Mouse (Mus musculus): Measurements from ENCODE around the gene Casz1. TPM values are rescaled to one million over a fixed set of nuclear protein-coding genes. Genes with fewer than 3 reads are reported as not detected.

Gene Casz1
- total RNA-seq (2014; fragmentation: Nextera tagmentation) (0.55 and 0.96 TPM in 2 replicates), total RNA-seq (2017) (0.27 and 0.75 TPM in 2 replicates)

GRCm38 (mm10) chr4:148804137-148804779 lies at the start of gene Casz1:
Gene Casz1, plus strand, starts transcription at chr4:148804429.
- ATAC-seq (replicated peaks; ENCODE audit: low FRiP score, low TSS enrichment, poor library complexity, severe bottlenecking): no peak

DNA sequence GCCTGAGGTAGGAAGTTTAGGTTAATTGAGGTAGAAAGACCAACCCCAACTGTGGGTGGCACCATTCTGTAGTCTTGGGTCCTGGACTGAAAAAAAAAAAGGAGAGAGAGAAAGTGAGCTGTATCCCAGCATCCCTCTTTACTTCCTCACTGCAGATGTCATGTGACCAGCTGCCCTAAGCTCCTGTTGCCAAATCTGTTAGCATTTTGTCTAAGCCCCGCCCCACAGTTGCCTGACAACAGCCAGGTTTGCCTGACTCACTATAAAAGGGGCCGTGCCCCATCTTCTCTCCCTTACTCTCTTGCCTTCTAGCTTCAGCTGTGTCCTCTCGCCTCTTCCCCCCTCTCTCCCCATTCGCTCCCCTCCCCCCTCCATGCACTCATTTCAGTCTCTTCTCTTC lies 45.4 kb upstream of the Casz1 start:
- ATAC-seq (replicated peaks; ENCODE audit: low FRiP score, low TSS enrichment, poor library complexity, severe bottlenecking): no peak

DNA sequence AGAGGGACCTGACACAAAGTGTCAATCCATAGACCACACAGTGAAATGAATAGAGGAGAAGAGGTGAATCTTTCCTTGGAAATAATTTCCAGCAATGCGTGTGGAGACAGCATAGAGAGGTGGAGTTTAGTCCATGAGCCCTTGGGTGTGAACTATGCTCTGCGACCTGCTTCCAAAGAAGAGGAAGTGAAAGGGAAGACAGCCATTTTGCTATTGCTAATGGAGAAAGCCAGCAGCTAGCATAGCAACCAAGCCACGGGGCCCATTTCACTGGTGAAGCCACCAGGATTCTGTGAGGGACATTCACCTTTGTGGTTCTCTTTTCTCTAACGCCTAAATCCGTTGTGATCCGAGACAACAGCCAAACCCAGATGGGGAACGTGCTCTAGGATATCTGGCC lies 44.1 kb upstream of the Casz1 start:
- ATAC-seq (replicated peaks; ENCODE audit: low FRiP score, low TSS enrichment, poor library complexity, severe bottlenecking): no peak

- no peak for ATAC-seq (replicated peaks; ENCODE audit: low FRiP score, low TSS enrichment, poor library complexity, severe bottlenecking)
These were observed 38.0 kb upstream of the Casz1 start for GRCm38 (mm10) chr4:148766021-148766775.

DNA sequence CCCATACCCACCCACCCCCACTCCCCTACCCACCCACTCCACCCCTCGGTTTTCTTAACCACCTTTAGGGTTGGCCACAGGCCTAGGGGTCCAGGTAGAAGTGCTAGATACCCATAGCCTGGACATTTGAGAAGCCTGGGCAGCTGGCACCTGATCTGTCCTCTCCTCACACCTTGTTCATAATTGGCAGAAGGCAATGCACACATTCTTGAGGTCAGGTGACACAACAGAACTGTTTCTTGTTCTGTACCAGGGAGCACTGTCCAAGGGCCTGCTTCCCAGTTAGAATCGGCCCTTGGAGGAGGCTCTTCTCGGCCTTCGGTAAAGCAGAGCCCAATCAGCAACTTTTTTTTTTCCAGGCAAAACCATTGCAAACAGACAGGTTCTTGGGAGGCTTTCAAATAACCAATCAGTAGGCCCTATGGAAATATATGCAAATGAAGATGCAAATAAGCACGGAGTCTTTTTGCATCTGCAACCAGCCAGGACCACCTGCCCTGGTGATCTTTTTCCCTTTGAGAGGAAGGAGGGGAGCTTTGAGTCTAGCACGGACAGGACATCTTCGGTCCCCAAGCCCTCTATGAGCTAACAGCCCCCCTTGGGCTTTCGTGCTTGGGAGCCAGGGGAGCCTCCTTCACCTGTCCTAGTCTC lies 36.4 kb upstream of the Casz1 start:
- ATAC-seq (replicated peaks; ENCODE audit: low FRiP score, low TSS enrichment, poor library complexity, severe bottlenecking): no peak

DNA sequence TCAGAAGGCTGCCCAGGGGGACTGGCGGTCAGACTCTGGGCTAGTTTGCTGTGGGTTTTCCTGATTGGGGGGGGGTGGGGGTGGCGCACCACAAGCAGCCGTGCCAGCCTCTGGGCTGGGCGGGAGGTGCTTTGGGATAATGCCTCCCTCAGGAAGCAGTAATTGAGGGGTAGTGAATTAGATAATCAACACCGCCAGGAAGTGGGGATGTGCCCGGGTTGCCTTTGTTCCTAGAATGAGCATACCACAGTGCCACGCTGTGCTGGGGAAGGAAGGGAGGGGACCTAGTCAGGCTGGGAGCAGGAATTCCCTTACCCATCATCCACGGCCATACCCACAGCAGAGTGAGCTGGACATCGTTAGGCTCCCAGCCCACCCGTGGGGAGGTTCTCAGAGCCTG lies 35.6 kb upstream of the Casz1 start:
- ATAC-seq (replicated peaks; ENCODE audit: low FRiP score, low TSS enrichment, poor library complexity, severe bottlenecking): no peak

- ATAC-seq (replicated peaks; ENCODE audit: low FRiP score, low TSS enrichment, poor library complexity, severe bottlenecking): no peak
These were observed 33.4 kb upstream of the Casz1 start for GRCm38 (mm10) chr4:148770582-148771408.

DNA sequence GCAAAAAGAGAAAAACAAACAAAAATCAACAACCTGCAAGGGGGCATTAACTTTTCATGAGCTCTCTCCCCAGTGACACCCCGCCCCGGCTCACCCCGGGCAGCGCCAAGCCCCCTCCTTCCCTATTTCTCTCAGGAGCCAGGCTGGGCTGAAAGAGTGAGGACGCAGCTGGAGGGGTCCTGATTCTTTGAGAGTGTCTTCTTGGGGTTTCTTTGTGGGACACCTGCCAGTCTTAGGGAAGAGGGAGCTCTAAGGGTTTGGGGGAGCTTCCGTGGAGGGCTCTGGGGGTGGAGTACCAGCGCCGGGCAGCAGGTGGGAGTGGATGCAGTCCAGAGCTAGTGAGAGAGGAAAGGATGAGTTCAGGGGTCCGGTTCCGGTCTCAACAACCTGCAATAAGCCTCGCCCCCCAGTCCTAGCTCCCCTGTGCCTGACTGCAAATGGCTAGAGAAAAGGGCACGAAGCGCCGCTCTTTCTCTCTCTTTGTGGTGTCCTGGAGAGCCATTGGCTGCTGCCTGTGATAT lies 32.8 kb upstream of the Casz1 start:
- ATAC-seq (replicated peaks; ENCODE audit: low FRiP score, low TSS enrichment, poor library complexity, severe bottlenecking): no peak

DNA sequence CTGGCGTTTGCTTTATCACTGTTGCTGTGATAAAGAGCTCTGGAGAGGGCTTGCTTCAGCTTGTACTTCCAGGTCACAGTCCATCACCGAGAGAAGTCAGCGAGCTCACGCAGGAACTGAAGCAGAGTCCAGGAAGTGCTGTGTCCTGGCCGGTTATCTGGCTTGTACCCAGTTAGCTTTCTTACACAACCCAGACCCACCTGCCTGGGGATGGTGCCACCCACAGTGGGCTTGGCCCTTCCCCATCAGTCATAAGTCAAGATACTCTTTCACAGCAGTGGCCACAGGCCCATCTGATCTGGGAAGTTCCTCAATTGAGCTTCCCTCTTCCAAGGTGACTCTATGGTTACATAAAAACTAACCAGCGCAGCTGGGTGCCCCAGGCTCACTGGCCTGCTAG lies 31.6 kb upstream of the Casz1 start:
- ATAC-seq (replicated peaks; ENCODE audit: low FRiP score, low TSS enrichment, poor library complexity, severe bottlenecking): no peak

DNA sequence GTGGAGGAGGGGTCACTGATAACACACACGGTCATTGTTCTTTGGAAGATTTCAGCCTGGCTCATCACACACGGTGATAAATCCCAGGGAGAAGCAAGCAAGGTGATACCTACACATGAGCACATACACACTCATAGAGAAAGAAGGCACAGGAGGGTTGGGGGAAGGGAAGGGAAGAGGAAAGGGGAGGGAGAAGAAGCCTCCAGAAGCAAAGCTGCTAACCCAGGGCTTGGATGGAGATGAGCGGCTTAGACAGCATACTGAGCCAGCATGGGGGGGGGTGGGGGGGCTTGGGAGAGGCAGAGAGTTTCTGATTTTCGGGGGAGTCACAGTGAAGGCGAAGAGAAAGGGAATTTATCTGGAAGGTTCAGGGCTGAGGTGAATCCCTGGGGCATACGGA lies 30.2 kb upstream of the Casz1 start:
- no peak for ATAC-seq (replicated peaks; ENCODE audit: low FRiP score, low TSS enrichment, poor library complexity, severe bottlenecking)

- ATAC-seq (replicated peaks; ENCODE audit: low FRiP score, low TSS enrichment, poor library complexity, severe bottlenecking): no peak
These were observed 28.6 kb upstream of the Casz1 start for GRCm38 (mm10) chr4:148775476-148776269.

DNA sequence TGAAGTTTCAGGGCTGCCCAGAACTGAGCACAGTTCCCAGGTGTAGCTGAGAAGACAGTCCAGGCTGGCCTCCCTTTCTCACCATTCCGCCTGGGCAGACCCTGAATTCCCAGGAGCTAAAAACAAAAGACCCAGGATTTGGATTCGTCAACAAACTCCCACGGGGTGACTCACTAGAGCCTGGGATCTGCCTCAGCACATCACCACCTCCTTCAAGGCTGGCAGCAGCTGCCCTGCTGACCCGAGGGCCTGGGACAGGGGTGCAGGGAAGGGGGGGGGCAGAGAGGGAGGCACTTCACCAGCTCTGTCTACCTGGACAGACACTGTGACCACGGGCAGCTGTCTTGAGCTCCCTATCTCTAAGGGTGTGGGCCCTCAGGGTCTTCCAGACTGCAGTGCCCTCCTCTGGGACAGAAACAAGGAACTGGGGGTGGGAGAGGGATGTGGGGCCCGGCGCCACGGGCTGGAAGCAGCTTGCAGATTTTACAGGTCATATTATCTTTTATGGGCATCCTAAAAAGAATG lies 24.1 kb upstream of the Casz1 start:
- no peak for ATAC-seq (replicated peaks; ENCODE audit: low FRiP score, low TSS enrichment, poor library complexity, severe bottlenecking)

DNA sequence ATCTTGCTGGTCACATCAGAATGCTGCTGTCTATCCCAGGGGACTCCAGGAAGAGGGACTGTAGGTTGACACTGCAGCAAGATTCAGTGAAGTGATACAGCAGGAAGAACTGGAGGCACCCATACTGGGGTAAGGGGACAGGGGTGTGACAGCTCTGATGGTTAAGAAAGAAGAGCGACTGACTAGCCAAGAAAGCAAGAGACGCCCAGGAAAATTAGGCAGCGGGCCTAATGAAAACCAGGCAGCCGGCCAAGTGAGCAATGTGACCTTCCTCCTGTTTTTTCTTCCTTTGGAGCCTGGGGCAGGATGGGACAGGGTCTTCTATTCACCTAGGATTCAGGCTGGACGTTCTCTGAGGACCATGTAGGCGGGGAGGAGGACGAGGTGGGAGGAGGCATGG lies 22.7 kb upstream of the Casz1 start:
- no peak for ATAC-seq (replicated peaks; ENCODE audit: low FRiP score, low TSS enrichment, poor library complexity, severe bottlenecking)

- ATAC-seq (replicated peaks; ENCODE audit: low FRiP score, low TSS enrichment, poor library complexity, severe bottlenecking): no peak
These were observed 21.3 kb upstream of the Casz1 start for GRCm38 (mm10) chr4:148782880-148783279.

GRCm38 (mm10) chr4:148783760-148784159 lies 20.5 kb upstream of the Casz1 start:
- ATAC-seq (replicated peaks; ENCODE audit: low FRiP score, low TSS enrichment, poor library complexity, severe bottlenecking): no peak

DNA sequence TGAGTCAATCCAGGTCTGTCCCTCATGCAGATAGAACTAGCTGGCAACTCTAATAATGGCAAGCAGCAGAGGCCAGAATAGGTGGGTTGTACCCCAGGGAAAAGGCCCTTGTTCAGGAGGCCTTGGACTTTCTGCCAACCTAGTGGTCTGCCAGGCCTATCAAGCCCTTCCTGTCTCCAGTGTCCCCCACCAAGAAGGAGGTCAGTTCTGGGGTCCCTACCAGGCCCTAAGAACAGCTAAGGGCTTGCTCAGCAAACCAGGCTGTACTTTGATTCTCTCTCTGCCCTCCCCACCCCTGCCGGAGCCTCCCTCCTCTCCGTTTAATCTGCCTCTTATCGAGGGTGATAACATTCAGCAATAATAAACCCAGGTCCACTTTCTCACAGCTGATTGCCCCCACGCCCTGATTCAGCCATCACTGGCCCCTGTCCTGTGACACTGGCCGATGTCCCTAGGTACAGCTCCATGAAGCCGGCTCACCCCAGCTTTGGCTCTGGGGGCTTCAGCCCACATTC lies 19.1 kb upstream of the Casz1 start:
- ATAC-seq (replicated peaks; ENCODE audit: low FRiP score, low TSS enrichment, poor library complexity, severe bottlenecking): no peak

DNA sequence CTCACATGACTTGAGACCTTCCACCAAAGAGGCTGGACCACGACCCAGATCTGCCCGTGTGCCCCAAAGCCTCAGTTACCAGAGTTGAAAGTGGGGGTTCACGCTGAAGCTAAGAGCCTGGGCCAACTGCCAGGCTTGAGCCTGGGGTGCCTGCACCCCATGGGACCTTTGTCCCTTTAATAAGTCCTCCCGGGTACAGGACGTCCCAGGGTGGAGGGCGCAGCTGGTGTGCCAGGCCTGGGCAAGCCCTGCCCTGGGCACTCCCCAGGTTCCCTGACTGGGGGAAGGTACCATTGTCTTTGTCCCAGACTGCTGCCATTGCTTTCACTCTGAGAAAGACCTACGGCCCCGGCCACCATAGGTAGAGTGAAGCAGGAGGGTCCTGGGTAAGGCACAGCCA lies 18.2 kb upstream of the Casz1 start:
- no peak for ATAC-seq (replicated peaks; ENCODE audit: low FRiP score, low TSS enrichment, poor library complexity, severe bottlenecking)

- no peak for ATAC-seq (replicated peaks; ENCODE audit: low FRiP score, low TSS enrichment, poor library complexity, severe bottlenecking)
These were observed 13.3 kb upstream of the Casz1 start for GRCm38 (mm10) chr4:148790940-148791339.

Data from megakaryocyte-erythroid progenitor cell, adult 5-6 weeks (primary cell).